Mouse (Mus musculus): Measurements from ENCODE around the gene 1810043G02Rik.
"Not testable (repeated sequence)": the region's sequence is repeated elsewhere in the genome, so short reads cannot be mapped to it uniquely, and the experiment has no call there.

Gene 1810043G02Rik

GRCm38 (mm10) chr10:77978351-77979350 is at the start of gene 1810043G02Rik:
Gene 1810043G02Rik (plus strand): TSS chr10:77978524.
- DNase-seq (ENCODE audit: low spot score): peak; percentile 100

DNA sequence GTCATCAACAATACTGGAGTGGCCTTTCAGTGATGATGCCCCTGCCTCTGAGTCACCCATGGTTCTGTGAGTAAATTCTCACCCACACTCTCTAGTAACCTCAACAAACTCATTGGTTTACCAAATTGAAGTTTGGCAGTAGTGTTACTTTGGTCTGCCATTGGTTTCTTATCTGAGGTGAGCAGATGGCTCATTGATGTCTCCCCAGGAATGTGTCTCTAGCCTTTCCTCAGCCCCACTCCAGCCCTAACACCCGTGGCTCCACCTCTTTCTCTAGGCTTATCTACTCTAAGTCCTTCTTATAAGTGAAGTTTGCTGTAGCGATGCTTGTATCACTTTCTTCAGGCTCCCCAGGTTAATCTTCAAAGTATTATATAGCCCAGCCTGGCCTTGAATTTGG is 38.6 kb upstream of the 1810043G02Rik start:
- DNase-seq (ENCODE audit: low spot score): no peak

- not testable (repeated sequence) for DNase-seq (ENCODE audit: low spot score)
Observed at GRCm38 (mm10) chr10:77950468-77950867, 27.9 kb upstream of the 1810043G02Rik start.

GRCm38 (mm10) chr10:77962725-77963124 is 15.6 kb upstream of the 1810043G02Rik start:
- DNase-seq (ENCODE audit: low spot score): no peak

- DNase-seq (ENCODE audit: low spot score): no peak
Observed at GRCm38 (mm10) chr10:77963971-77964370, 14.4 kb upstream of the 1810043G02Rik start.

- no peak for DNase-seq (ENCODE audit: low spot score)
Observed at GRCm38 (mm10) chr10:77969274-77969972, 8.9 kb upstream of the 1810043G02Rik start.

GRCm38 (mm10) chr10:77969973-77970325 is 8.4 kb upstream of the 1810043G02Rik start:
- no peak for DNase-seq (ENCODE audit: low spot score)

DNA sequence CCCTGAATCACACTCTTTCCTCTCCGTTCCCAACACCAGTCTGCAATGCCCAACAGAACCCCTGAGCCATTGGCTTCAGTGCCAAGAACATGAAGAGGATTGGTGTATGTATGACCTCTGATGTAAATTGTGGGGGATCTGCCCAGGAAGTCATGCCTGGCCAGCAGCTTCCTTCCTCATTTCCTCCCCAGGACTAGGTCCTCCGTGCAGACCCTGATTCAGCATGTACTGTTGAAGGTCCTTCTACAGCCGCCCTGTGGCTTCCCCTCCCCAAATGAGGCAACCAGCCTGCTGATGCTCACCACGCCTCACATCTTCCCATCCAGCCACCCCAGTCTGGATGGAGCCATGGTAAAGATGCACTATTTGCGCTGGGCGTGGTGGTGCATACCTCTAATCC is 7.8 kb upstream of the 1810043G02Rik start, which contains the start of gene Trpm2:
Gene Trpm2 (minus strand): TSS at position 83 of the 400 bp plus-strand sequence.
- DNase-seq (ENCODE audit: low spot score): no peak

- peak; percentile 58 for DNase-seq (ENCODE audit: low spot score)
Observed at GRCm38 (mm10) chr10:77971191-77971590, 7.1 kb upstream of the 1810043G02Rik start.

DNA sequence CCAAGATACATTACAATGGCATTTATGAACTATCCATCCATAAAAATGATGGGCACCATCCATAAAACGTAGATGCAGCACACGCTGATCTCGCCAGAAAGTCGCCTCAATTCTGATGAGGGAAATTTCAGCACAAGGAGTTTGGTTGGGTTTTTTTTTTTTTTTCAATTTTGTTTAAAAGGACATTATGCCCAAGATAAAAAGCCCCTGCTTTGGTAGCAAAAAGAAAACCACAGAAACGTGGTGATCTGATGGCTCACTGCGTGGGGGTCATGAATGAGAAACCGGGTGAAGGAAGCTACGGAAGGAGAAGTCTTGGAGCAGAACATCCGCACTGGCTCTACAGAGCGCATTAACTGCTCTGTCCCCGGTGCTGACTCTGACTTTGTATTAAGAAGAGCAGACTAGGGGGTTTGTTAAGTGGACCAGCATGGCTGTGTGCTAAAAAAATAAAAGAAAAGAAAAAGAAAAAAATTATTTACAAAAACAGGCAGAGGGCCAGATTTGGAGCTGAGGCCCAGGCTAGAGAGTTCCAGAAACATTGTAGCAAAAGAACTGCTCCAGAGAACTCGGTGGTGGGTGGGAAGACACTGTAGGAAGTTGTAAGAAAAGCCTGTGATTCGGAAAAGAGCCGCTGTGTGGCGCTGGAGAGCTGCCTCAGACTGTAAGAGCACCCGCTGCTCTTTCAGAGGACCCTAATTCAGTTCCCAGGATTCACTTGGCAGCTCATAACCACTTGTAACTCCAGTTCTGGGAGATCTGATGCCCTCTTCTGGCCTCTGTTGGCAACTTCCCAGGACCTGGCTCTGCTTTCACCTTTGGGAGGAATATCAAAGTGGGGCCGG is 6.4 kb upstream of the 1810043G02Rik start:
- DNase-seq (ENCODE audit: low spot score): no peak

- DNase-seq (ENCODE audit: low spot score): no peak
Observed at GRCm38 (mm10) chr10:77974323-77974722, 4.0 kb upstream of the 1810043G02Rik start.

DNA sequence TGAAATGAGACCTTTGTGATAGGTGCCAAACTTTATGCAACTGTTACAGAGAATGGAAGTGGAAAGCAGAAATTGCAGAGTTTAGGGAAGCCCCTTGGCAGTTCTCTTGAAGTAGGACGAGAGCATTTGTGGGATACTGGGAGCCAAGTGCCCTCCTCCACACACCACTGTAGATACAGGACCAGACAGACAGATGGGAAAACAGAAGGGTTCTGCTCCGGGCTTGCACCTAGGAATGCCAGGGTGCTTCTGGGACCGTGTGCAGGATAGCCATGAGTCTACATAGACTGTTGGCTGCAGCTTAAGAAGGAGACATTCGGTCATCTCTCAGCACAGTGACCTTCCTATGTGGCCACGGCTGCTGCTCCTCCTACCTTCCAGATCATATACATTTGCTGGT is 3.5 kb upstream of the 1810043G02Rik start:
- DNase-seq (ENCODE audit: low spot score): peak; percentile 21

DNA sequence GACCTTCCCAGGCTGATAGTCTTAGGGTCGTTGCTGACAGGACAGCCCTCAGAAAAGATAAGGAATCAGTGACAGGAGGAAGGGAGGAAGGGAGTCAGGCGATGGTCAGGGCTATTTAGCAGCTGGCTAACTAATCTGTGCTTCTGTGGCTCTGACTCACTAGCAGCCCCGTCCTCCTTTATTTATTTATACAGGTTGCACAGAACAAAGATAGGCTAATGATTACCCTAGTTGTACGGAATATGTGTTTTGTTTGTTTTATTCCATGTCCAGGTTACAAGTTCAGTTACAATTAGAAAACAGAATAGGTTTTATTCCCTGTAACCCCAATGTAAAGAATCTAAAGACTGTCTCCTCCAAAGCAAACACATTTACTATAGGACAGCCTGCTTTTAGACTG is 2.7 kb upstream of the 1810043G02Rik start:
- DNase-seq (ENCODE audit: low spot score): peak; percentile 24

- DNase-seq (ENCODE audit: low spot score): peak; percentile 67
Observed at GRCm38 (mm10) chr10:77976458-77977150, 1.7 kb upstream of the 1810043G02Rik start.

DNA sequence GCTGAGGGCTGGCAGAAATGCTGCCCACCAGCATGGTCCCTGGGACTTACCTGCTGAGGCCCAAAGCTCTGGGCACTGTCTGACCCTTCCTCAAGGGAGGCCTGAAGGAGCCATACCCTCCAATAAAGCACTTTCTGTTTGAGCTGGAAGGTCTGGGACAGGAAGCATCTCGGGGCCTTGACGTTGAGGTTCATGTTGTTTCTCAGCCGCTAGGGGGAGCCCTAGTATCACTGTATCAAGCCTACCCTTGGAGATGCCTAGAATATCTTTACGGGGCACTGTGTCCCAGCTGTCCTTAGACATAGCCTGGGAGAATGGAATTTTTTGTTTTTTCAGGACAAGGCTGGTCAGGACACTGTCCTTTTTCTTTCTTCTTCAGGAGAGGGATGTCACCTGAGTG is 6.3 kb downstream of the 1810043G02Rik start:
- DNase-seq (ENCODE audit: low spot score): peak; percentile 92

DNA sequence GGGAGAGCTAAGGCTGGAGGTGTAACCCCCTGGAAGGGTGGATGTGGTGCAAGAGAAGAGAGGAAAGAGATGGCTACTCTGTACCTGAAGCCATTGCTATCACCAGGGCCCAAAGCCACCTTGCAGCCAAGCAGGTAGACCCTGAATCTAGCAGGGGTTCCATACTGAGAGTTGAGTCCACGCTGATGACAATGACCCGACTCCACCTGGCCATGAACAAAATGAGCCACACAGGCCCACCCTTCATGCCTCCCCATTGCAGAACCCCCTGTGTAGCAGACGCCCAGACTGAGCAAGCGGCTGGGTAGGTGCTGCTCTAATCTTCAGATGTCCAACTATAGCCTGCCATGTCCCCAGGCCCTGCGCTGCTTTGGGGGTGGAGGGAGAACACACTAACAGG is 7.5 kb downstream of the 1810043G02Rik start:
- DNase-seq (ENCODE audit: low spot score): no peak

GRCm38 (mm10) chr10:77995639-77996038 is 17.3 kb downstream of the 1810043G02Rik start:
- no peak for DNase-seq (ENCODE audit: low spot score)

GRCm38 (mm10) chr10:78000200-78000599 is 21.9 kb downstream of the 1810043G02Rik start:
- no peak for DNase-seq (ENCODE audit: low spot score)

- DNase-seq (ENCODE audit: low spot score): no peak
Observed at GRCm38 (mm10) chr10:78001796-78002195, 23.5 kb downstream of the 1810043G02Rik start.

DNA sequence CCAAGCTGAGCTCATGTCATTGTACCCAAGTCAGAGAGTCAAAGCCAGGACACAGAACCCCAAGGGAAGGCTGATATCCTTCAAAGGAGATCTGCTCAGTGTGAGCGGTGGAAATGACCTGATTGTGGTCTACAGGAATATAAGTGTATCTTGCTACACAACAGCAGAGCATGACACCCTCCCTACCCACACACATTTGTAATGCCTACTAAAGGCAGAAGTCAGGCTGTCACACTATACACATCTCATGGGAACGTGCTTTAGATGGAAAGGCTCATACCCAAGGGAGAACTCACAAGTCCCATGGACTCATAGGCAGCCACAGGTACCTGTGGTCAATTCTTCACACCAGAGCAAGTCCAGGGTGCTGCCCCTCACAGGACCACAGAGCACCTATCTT is 24.0 kb downstream of the 1810043G02Rik start:
- no peak for DNase-seq (ENCODE audit: low spot score)

- DNase-seq (ENCODE audit: low spot score): no peak
Observed at GRCm38 (mm10) chr10:78004479-78005100, 26.3 kb downstream of the 1810043G02Rik start.

Data from MN1 (cell line).